In genomic region chr16:51315608-51316007, GRCm38 (mm10) we compare ENCODE assay signal across 10 mouse cellular contexts.
DNase-seq lines count a peak whose midpoint lies in the region; TF ChIP-seq lines count a peak whose summit lies in the region.
"Had no signal": no experiment of that assay in that cellular context is flagged by ENCODE, and none has a peak within 500 bp of the region (broad histone marks: within the 10 kb centered on the region; RNA-seq: fewer than 3 reads in every experiment).

No protein-coding gene starts in this region.

- no peak for TF ChIP-seq POLR2A in MEL (IDR thresholded peaks at IDR 0.05; ENCODE audit: control insufficient read depth in 1 of 2, insufficient read depth in 1 of 2, low read depth in 1 of 2, low read length in 2 of 2, poor library complexity in 1 of 2)

- intact Hi-C loops in left cerebral cortex, postnatal 4 days (cut with DNase I), result loop anchor here (5.0 kb wide), 2 partner anchors 872 to 1137 kb away; partner anchors contain the start of gene Alcam
- intact Hi-C loops in left cerebral cortex, postnatal 14 days (cut with DNase I), result loop anchor here (5.0 kb wide), 3 partner anchors 473 to 867 kb away; partner anchors contain the start of gene Cblb

- no peaks in the 10 kb centered on the region for H3K9me3 ChIP-seq in MEL (replicated peaks; ENCODE audit: insufficient read depth, low read length)
- H3K9me3 ChIP-seq: limb, embryonic 13.5 days had no signal

- H3K4me3 ChIP-seq in MEL (ENCODE audit: control insufficient read depth in 1 of 2, insufficient read depth in 1 of 2, low read depth in 2 of 2, low read length in 2 of 2), result no peak overlapping the region
- H3K4me3 ChIP-seq: erythroblast, embryonic 14.5 days; limb, embryonic 13.5 days had no signal

- no peaks in the 10 kb centered on the region for H3K27me3 ChIP-seq in MEL (ENCODE audit: control insufficient read depth in 1 of 2, insufficient read depth in 2 of 2, low read length in 2 of 2)
- H3K27me3 ChIP-seq: limb, embryonic 13.5 days had no signal

- TF ChIP-seq CTCF in MEL (IDR thresholded peaks at IDR 0.05 in 2 of 3, conservative IDR thresholded peaks at IDR 0.05 in 1 of 3; ENCODE audit: control insufficient read depth in 1 of 3, insufficient read depth in 1 of 3, low read depth in 2 of 3, low read length in 3 of 3, poor library complexity in 1 of 3, severe bottlenecking in 1 of 3), result peak in 2 of 3 experiments; percentile 33 to 75; a peak in 4 of 6 replicates

- H3K27ac ChIP-seq in MEL (ENCODE audit: control insufficient read depth, low read depth, low read length), result no peak overlapping the region
- H3K27ac ChIP-seq: limb, embryonic 13.5 days had no signal

- no peaks in the 10 kb centered on the region for H3K79me2 ChIP-seq in MEL (ENCODE audit: control insufficient read depth, insufficient read depth, low read length, poor library complexity)

- H3K36me3 ChIP-seq in MEL (ENCODE audit: control insufficient read depth in 1 of 2, insufficient read depth in 2 of 2, low read length in 2 of 2), result no peaks in the 10 kb centered on the region
- H3K36me3 ChIP-seq: limb, embryonic 13.5 days had no signal

- peak; percentile 4 for DNase-seq in adrenal gland, adult 2 months
- DNase-seq in adrenal gland, adult 8-10 months, result no peak
- DNase-seq in left cerebral cortex, adult 18-20 months (ENCODE audit: low spot score in 2 of 2), result peak; percentile 22 to 36
- no peak for DNase-seq in left cerebral cortex, postnatal 4 days
- peak; percentile 52 for DNase-seq in MEL (ENCODE audit: low read depth, low spot score)
- DNase-seq in embryo, embryonic 11 days, result peak; percentile 79
- DNase-seq in left cerebral cortex, postnatal 14 days (ENCODE audit: low spot score in 2 of 2), result peak; percentile 62 to 74
- DNase-seq in thymus, postnatal 4 days, result peak; percentile 7

- peak; percentile 87 for TF ChIP-seq RAD21 in MEL (IDR thresholded peaks at IDR 0.05; ENCODE audit: low read depth, low read length)

- TF ChIP-seq EP300 in MEL (IDR thresholded peaks at IDR 0.05; ENCODE audit: low read depth in 1 of 2, low read length in 2 of 2), result no peak

- H3K9ac ChIP-seq in MEL (ENCODE audit: control insufficient read depth, low read depth, low read length, poor library complexity, severe bottlenecking), result no peak overlapping the region
- H3K9ac ChIP-seq: limb, embryonic 13.5 days had no signal

- no peaks in the 10 kb centered on the region for H3K4me1 ChIP-seq in MEL (ENCODE audit: control insufficient read depth in 1 of 2, insufficient read depth in 2 of 2, low read length in 2 of 2)

TF ChIP-seq in MEL, 35 proteins besides CTCF, POLR2A, EP300 and RAD21:
- peak; percentile 73 for TF ChIP-seq ZC3H11A (IDR thresholded peaks at IDR 0.05; ENCODE audit: low read depth, low read length)
- no peak for TF ChIP-seq NELFE (IDR thresholded peaks at IDR 0.05; ENCODE audit: low read depth, low read length)
- peak; percentile 83 for TF ChIP-seq SMC3 (IDR thresholded peaks at IDR 0.05; ENCODE audit: low read depth, low read length)

Comparison
In these comparisons a context has a peak if more than half of its experiments do, and no peak if none do; other contexts are left out.
1. DNase-seq: peak in adrenal gland, adult 2 months (single experiment), left cerebral cortex, adult 18-20 months (2 of 2), MEL (single experiment), embryo, embryonic 11 days (single experiment), left cerebral cortex, postnatal 14 days (2 of 2) and thymus, postnatal 4 days (single experiment); none in adrenal gland, adult 8-10 months (single experiment) and left cerebral cortex, postnatal 4 days (single experiment).